Mouse (Mus musculus) forebrain, postnatal 0 days (tissue): ENCODE measurements around the gene Sowaha. TPM values are rescaled to one million over a fixed set of nuclear protein-coding genes. Genes with fewer than 3 reads are reported as not detected.
"Not testable (repeated sequence)": the region's sequence is repeated elsewhere in the genome, so short reads cannot be mapped to it uniquely, and the experiment has no call there.

Experiments
- ATAC-seq: fragments of 200-750 bp; cut with Nextera tagmentation; 2 replicates; pipeline ENCODE4 v1.8.0; 2017; ENCODE audit warnings: mild to moderate bottlenecking, moderate library complexity
- DNase-seq: peaks from one replicate; pipeline ENCODE4 v3.0.0-alpha.2; 2015
- H3K27ac ChIP-seq: fragments of 300-500 bp; sonication (generic); 2 replicates; pipeline ENCODE4 v1.5.1; 2014; ENCODE audit warnings: low read depth, mild to moderate bottlenecking, antibody characterized with exemption, low read length, moderate library complexity, mixed read lengths
- H3K27me3 ChIP-seq: fragments of 300-500 bp; sonication (generic); 2 replicates; pipeline ENCODE4 v1.6.1; 2014; ENCODE audit warnings: mild to moderate bottlenecking, low read length, mixed read lengths; ENCODE audit not compliant: insufficient read depth
- H3K36me3 ChIP-seq: fragments of 300-500 bp; sonication (generic); 2 replicates; pipeline ENCODE4 v1.6.1; 2014; ENCODE audit warnings: mild to moderate bottlenecking, moderate library complexity; ENCODE audit not compliant: insufficient read depth
- H3K4me1 ChIP-seq: fragments of 300-500 bp; sonication (generic); 2 replicates; pipeline ENCODE4 v1.6.1; 2014; ENCODE audit warnings: antibody characterized with exemption; ENCODE audit not compliant: insufficient read depth
- H3K4me2 ChIP-seq: fragments of 300-500 bp; sonication (generic); 2 replicates; pipeline ENCODE4 v1.6.1; 2014; ENCODE audit warnings: low read depth, mild to moderate bottlenecking, moderate library complexity
- H3K4me3 ChIP-seq: fragments of 300-500 bp; sonication (generic); 2 replicates; pipeline ENCODE4 v1.5.1; 2014; ENCODE audit warnings: low read depth, low read length, mixed read lengths
- H3K9ac ChIP-seq: fragments of 300-500 bp; sonication (generic); 2 replicates; pipeline ENCODE4 v1.6.1; 2014; ENCODE audit warnings: mild to moderate bottlenecking
- H3K9me3 ChIP-seq: fragments of 300-500 bp; sonication (generic); 2 replicates; pipeline ENCODE4 v1.6.1; 2016; ENCODE audit warnings: low read length
- CTCF ChIP-seq: sonication (generic); IDR thresholded peaks from 2 replicates; pipeline ENCODE4 v1.5.1; 2016; ENCODE audit warnings: antibody characterized with exemption, control low read depth, low read depth
- WGBS: fragments of 180-500 bp; shearing (Covaris S2); extraction: QIAGEN DNeasy Blood & Tissue Kit; methylation state at CpG from one replicate; pipeline ENCODE4 v1.1.7; 2014; 5-methylcytosine and 5-hydroxymethylcytosine counted together
- polyA plus RNA-seq: library from polyadenylated mRNA; unstranded; fragments of >200 nt; fragmentation: Nextera tagmentation; extraction: Ambion mirVana; gene quantifications from 2 replicates; pipeline ENCODE4 v1.2.1, GENCODE M21; 2015
- total RNA-seq: library from RNA; depleted of rRNA; stranded (reverse); fragments of >200 nt; gene quantifications from 2 replicates; pipeline ENCODE4 v1.2.3, GENCODE M21; 2014; rRNA removed

Sowaha gene
- total and polyA plus RNA-seq, 2 experiments from 2014 or later, result 7.9 to 13.5 TPM

DNA sequence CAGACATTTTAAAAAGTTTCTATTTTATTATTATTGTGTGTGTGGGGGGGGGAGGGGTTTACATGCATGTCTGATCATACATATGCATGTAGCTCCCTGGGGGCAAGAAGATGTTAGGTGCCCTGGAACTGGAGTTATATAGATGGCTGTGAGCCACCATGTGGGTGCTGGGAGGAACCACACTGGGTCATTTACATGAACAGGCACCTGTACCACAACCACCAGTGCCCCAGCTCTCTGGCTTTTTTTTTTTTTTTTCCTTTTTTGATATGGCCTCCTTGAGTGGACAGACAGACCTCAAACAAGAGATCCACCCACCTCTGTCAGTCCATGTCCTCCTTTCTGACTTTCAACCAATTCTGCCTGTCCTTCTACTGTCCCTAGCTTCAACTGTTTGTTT lies 50.9 kb downstream of the Sowaha start:
- no peaks in the 10 kb centered on the region for H3K9me3 ChIP-seq
- DNase-seq, result no peak
- ATAC-seq, result no peak
- no peaks in the 10 kb centered on the region for H3K27me3 ChIP-seq
- no peak overlapping the region for H3K27ac ChIP-seq
- H3K4me2 ChIP-seq, result no peak overlapping the region
- peaks cover 8% of the 10 kb centered on the region; the same call in 1 of the 2 replicates for H3K36me3 ChIP-seq
- H3K9ac ChIP-seq, result no peak overlapping the region
- no peak overlapping the region for H3K4me3 ChIP-seq
- TF ChIP-seq CTCF, result no peak
- H3K4me1 ChIP-seq, result no peaks in the 10 kb centered on the region

DNA sequence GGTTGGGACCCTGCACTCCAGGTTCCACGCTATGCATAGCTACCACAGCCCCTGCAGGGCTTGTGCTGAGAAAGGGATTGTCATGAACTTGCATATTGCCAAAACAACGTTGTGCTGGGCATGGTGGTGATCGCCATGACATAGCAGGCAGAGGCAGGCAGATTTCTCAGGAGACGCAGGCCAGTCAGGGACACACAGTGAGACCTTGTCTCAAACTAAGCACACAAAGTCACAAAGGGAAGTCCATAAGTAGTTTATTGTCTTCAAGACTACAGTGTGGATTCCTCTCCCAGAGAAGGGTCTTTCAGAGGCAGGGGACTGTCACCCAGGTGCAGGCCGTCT lies 51.4 kb downstream of the Sowaha start:
- no peak overlapping the region for H3K4me2 ChIP-seq
- H3K4me3 ChIP-seq, result no peak overlapping the region
- no peaks in the 10 kb centered on the region for H3K27me3 ChIP-seq
- H3K36me3 ChIP-seq, result peaks cover 8% of the 10 kb centered on the region; the same call in 1 of the 2 replicates
- DNase-seq (no peak), ATAC-seq (no peak)
- 96% methylated on average over 5 of the region's 5 CpGs for WGBS
- H3K27ac ChIP-seq, result no peak overlapping the region
- no peak overlapping the region for H3K9ac ChIP-seq
- H3K4me1 ChIP-seq, result no peaks in the 10 kb centered on the region
- no peaks in the 10 kb centered on the region for H3K9me3 ChIP-seq
- TF ChIP-seq CTCF, result no peak

DNA sequence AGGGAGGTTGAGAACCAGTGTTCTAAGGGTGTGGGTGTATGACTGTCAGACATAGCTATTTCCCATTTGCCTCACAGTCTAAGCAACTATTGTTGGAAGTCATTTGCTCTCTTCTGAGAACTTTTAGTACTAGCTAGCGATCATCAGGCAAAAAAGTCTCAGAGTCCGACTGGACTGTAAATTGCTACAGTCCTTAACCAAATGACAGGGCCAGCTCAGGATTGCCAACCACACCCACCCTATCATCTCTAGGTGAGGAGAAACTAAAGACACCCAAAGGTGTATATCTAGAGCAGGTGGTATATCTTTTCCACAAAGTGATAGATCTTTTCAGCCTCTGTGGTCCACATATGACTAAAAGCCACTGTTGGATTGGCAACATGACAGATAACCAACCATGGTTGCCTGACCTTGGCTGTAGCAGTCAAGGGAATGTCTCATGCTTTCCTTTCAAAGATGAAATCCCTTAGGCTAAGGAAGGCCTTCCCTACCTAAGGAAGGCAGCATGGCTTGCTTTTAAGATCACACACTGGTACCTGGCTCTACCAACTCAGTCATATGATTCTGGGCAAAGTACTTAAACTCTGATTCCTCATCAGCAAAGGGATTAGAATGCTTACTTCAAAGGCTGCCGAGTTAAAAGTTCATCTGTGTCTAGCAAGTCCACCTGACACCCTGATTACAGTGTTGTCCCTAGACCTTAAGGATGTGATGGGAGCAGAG lies 51.9 kb downstream of the Sowaha start:
- ATAC-seq (no peak), DNase-seq (no peak)
- Histone ChIP-seq H3K27me3 (no peaks in the 10 kb centered on the region), H3K4me2 (no peak overlapping the region), H3K9me3 (no peaks in the 10 kb centered on the region), H3K27ac (no peak overlapping the region), H3K4me3 (no peak overlapping the region), H3K36me3 (peaks cover 8% of the 10 kb centered on the region; the same call in 1 of the 2 replicates), H3K9ac (no peak overlapping the region), H3K4me1 (no peaks in the 10 kb centered on the region)
- 88% methylated on average over 3 of the region's 3 CpGs for WGBS
- no peak for TF ChIP-seq CTCF

DNA sequence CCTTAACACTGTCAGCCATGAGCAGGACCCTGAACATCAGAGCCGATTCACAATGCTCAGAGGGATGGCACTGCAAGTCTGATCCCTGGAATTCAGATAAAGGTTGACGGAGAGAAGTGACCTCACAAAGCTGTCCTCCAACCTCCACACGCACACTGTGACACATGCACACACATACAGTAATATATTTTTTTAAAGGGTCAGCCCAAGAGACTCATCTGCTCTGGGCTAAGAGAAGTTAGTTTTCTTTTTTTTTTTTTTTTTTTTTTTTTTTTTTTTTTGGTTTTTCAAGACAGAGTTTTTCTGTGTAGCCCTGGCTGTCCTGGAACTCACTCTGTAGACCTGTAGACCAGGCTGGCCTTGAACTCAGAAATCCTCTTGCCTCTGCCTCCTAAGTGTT lies 53.2 kb downstream of the Sowaha start:
- not testable (repeated sequence) for H3K9ac ChIP-seq, H3K36me3 ChIP-seq, H3K9me3 ChIP-seq, H3K27ac ChIP-seq, H3K27me3 ChIP-seq, H3K4me2 ChIP-seq, H3K4me3 ChIP-seq, H3K4me1 ChIP-seq, ATAC-seq, DNase-seq
- WGBS, result 83% methylated on average over 3 of the region's 3 CpGs

Other genes with a start within 250 kb of the Sowaha start
- 112 and 138 TPM in 2 replicates for gene Hspa4, start 179.8 kb downstream of the Sowaha start, total RNA-seq
- gene Hspa4, start 179.8 kb downstream of the Sowaha start, polyA plus RNA-seq, result 42.1 and 46.9 TPM in 2 replicates
- 0.86 and 2.8 TPM in 2 replicates for gene Zcchc10, start 155.6 kb downstream of the Sowaha start, total RNA-seq
- gene Zcchc10, start 155.6 kb downstream of the Sowaha start, polyA plus RNA-seq, result 16.0 and 17.1 TPM in 2 replicates
- 110 and 147 TPM in 2 replicates for gene Aff4, start 129.4 kb downstream of the Sowaha start, total RNA-seq
- 67.0 and 98.5 TPM in 2 replicates for gene Aff4, start 129.4 kb downstream of the Sowaha start, polyA plus RNA-seq
- gene Leap2, start 57.1 kb downstream of the Sowaha start, total RNA-seq, result not detected in 2 replicates
- not detected in 2 replicates for gene Leap2, start 57.1 kb downstream of the Sowaha start, polyA plus RNA-seq
- gene Uqcrq, start 49.4 kb downstream of the Sowaha start, total RNA-seq, result 20.6 and 30.5 TPM in 2 replicates
- gene Uqcrq, start 49.4 kb downstream of the Sowaha start, polyA plus RNA-seq, result 822 and 1,049 TPM in 2 replicates
- gene Gdf9, start 49.3 kb downstream of the Sowaha start, total RNA-seq, result 0.67 and 2.3 TPM in 2 replicates
- gene Gdf9, start 49.3 kb downstream of the Sowaha start, polyA plus RNA-seq, result 2.0 and 3.0 TPM in 2 replicates
- gene Gm10447, start 23.2 kb downstream of the Sowaha start, total RNA-seq, result not detected in 2 replicates
- not detected in 2 replicates for gene Gm10447, start 23.2 kb downstream of the Sowaha start, polyA plus RNA-seq
- 3.0 and 4.9 TPM in 2 replicates for gene Shroom1, start 23.1 kb downstream of the Sowaha start, total RNA-seq
- 2.0 TPM in 2 replicates for gene Shroom1, start 23.1 kb downstream of the Sowaha start, polyA plus RNA-seq
- 1.7 TPM in 1 of 2 replicates, not detected in the other for gene Gm9837, start 9.8 kb downstream of the Sowaha start, total RNA-seq
- not detected in 2 replicates for gene Gm9837, start 9.8 kb downstream of the Sowaha start, polyA plus RNA-seq
- gene Gm9945, start 108 bp downstream of the Sowaha start, total RNA-seq, result not detected in 2 replicates
- 0.15 and 0.28 TPM in 2 replicates for gene Gm9945, start 108 bp downstream of the Sowaha start, polyA plus RNA-seq
- 37.2 and 40.9 TPM in 2 replicates for gene Sept8, start 39.0 kb upstream of the Sowaha start, total RNA-seq
- 13.5 and 18.2 TPM in 2 replicates for gene Sept8, start 39.0 kb upstream of the Sowaha start, polyA plus RNA-seq
- gene Kif3a, start 87.1 kb upstream of the Sowaha start, total RNA-seq, result 103 and 118 TPM in 2 replicates
- 241 and 330 TPM in 2 replicates for gene Kif3a, start 87.1 kb upstream of the Sowaha start, polyA plus RNA-seq
- not detected in 2 replicates for gene Il4, start 138.4 kb upstream of the Sowaha start, total RNA-seq
- 2.5 and 3.4 TPM in 2 replicates for gene Il4, start 138.4 kb upstream of the Sowaha start, polyA plus RNA-seq
- gene Il13, start 154.4 kb upstream of the Sowaha start, total RNA-seq, result not detected in 2 replicates
- not detected in 2 replicates for gene Il13, start 154.4 kb upstream of the Sowaha start, polyA plus RNA-seq
- gene Rad50, start 227.0 kb upstream of the Sowaha start, total RNA-seq, result 7.1 and 9.2 TPM in 2 replicates
- gene Rad50, start 227.0 kb upstream of the Sowaha start, polyA plus RNA-seq, result 8.6 and 11.8 TPM in 2 replicates
- 0.23 and 0.29 TPM in 2 replicates for gene Il5, start 240.5 kb upstream of the Sowaha start, total RNA-seq
- gene Il5, start 240.5 kb upstream of the Sowaha start, polyA plus RNA-seq, result 0.10 and 0.18 TPM in 2 replicates